Mouse (Mus musculus): ENCODE data around the gene 4930469K13Rik. TPM values are rescaled to one million over a fixed set of nuclear protein-coding genes. Genes with fewer than 3 reads are reported as not detected.

The 4930469K13Rik gene
- polyA plus RNA-seq, 1 experiment from 2014 or later = not detected

- no peak within 1 kb of the TSS for H3K27ac ChIP-seq
- H3K79me2 ChIP-seq (ENCODE audit: inconsistent target) = no peaks in the 10 kb centered on the region
- 63% methylated on average over 6 of the region's 6 CpGs for WGBS (ENCODE audit: missing documents)
- H3K36me3 ChIP-seq (ENCODE audit: inconsistent target) = no peaks in the 10 kb centered on the region
- H3K4me3 ChIP-seq (ENCODE audit: inconsistent target) = no peak within 1 kb of the TSS
Measured at GRCm38 (mm10) chr11:33962688-33963407, 135.5 kb downstream of the 4930469K13Rik start, which contains the start of gene Kcnmb1. Gene Kcnmb1 (plus strand): TSS chr11:33963013.

DNA sequence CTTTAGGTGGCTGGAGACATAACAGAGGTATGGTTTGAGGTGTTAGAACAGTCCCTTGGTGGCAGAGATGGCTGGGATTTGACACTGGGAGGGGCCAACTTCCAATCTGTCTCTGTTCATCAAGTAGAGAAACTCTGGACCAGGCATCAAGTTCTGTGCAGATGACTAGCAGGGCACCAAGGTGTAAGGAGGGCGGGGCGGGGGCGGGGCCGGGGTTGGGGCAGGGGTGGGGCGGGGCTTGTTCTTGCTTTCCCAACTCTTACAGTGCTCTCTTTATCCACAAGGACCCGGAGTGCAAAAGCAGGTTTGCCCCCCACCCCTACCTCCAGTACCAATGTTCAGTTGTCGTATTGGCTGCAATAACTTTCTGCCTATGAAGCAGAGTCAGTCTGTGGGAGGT lies 136.2 kb downstream of the 4930469K13Rik start:
- Histone ChIP-seq H3K4me3 (ENCODE audit: inconsistent target) (no peak overlapping the region), H3K36me3 (ENCODE audit: inconsistent target) (no peaks in the 10 kb centered on the region), H3K27ac (no peak overlapping the region), H3K79me2 (ENCODE audit: inconsistent target) (no peaks in the 10 kb centered on the region)
- 82% methylated on average over 5 of the region's 7 CpGs for WGBS (ENCODE audit: missing documents)

DNA sequence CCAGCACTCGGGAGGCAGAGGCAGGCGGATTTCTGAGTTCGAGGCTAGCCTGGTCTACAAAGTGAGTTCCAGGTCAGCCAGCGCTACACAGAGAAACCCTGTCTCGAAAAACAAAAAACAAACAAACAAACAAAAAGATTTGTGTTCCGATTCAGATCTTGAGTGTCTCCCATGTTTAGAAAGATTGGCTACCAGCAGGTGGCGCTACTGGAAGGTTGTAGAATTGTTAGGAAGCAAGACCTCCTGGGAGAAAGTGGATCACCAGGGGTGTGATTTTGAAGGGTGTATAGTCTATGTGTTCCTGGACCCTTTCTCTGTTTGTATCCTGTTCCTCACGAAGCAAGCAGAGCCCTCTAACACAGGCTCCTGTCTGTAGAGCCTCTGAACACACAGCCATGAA lies 139.6 kb downstream of the 4930469K13Rik start:
- WGBS (ENCODE audit: missing documents) = 71% methylated on average over 6 of the region's 8 CpGs
- Histone ChIP-seq H3K36me3 (ENCODE audit: inconsistent target) (no peaks in the 10 kb centered on the region), H3K27ac (no peak overlapping the region), H3K4me3 (ENCODE audit: inconsistent target) (no peak overlapping the region), H3K79me2 (ENCODE audit: inconsistent target) (no peaks in the 10 kb centered on the region)

- no peak overlapping the region for H3K27ac ChIP-seq
- H3K79me2 ChIP-seq (ENCODE audit: inconsistent target) = no peaks in the 10 kb centered on the region
- no peak overlapping the region for H3K4me3 ChIP-seq (ENCODE audit: inconsistent target)
- WGBS (ENCODE audit: missing documents) = 85% methylated on average over 6 of the region's 6 CpGs
- H3K36me3 ChIP-seq (ENCODE audit: inconsistent target) = no peaks in the 10 kb centered on the region
Measured at GRCm38 (mm10) chr11:33957595-33957994, 140.8 kb downstream of the 4930469K13Rik start.

DNA sequence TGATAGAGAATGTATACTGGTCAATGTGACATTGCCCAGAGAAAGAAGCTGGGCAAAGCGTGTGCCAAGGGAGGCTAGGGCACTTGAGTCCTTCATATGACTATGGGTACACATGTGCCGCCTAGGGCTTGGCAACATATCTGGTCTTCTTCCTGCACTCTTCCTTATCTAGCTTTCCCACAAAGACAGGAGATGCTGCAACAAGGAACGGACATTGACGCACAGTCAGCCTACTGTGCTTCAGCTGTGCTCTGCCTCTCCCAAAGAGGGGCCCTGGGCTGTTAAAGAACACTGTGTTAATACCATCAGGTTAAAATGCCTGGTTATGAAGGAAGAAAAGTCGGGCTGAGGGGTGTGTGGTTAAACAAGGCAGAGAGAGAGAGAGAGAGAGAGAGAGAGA lies 141.7 kb downstream of the 4930469K13Rik start:
- Histone ChIP-seq H3K4me3 (ENCODE audit: inconsistent target) (no peak overlapping the region), H3K36me3 (ENCODE audit: inconsistent target) (no peaks in the 10 kb centered on the region), H3K79me2 (ENCODE audit: inconsistent target) (no peaks in the 10 kb centered on the region), H3K27ac (no peak overlapping the region)
- whole genome bisulfite sequencing (ENCODE audit: missing documents) = 83% methylated on average over 5 of the region's 5 CpGs

DNA sequence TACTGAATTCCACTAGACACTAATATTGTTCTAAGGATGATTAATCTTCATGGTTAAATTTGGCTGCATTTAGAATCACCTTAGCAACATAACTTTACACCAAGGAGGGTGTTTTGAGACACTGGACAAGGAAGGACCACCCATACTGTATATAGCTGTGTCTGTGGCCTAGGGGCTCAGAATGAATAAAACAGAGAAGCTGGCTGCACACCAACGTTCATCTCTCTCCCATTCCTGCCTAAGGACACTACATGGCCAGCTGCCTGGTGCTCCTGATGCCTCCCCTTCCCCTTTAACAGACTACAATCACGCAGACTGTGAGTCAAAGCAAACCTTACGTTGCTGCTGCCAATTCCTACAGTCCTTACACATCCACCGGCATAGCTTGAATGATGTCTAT lies 142.4 kb downstream of the 4930469K13Rik start:
- no peaks in the 10 kb centered on the region for H3K36me3 ChIP-seq (ENCODE audit: inconsistent target)
- H3K4me3 ChIP-seq (ENCODE audit: inconsistent target) = no peak overlapping the region
- H3K79me2 ChIP-seq (ENCODE audit: inconsistent target) = no peaks in the 10 kb centered on the region
- WGBS (ENCODE audit: missing documents) = 95% methylated on average over 4 of the region's 4 CpGs
- no peak overlapping the region for H3K27ac ChIP-seq

DNA sequence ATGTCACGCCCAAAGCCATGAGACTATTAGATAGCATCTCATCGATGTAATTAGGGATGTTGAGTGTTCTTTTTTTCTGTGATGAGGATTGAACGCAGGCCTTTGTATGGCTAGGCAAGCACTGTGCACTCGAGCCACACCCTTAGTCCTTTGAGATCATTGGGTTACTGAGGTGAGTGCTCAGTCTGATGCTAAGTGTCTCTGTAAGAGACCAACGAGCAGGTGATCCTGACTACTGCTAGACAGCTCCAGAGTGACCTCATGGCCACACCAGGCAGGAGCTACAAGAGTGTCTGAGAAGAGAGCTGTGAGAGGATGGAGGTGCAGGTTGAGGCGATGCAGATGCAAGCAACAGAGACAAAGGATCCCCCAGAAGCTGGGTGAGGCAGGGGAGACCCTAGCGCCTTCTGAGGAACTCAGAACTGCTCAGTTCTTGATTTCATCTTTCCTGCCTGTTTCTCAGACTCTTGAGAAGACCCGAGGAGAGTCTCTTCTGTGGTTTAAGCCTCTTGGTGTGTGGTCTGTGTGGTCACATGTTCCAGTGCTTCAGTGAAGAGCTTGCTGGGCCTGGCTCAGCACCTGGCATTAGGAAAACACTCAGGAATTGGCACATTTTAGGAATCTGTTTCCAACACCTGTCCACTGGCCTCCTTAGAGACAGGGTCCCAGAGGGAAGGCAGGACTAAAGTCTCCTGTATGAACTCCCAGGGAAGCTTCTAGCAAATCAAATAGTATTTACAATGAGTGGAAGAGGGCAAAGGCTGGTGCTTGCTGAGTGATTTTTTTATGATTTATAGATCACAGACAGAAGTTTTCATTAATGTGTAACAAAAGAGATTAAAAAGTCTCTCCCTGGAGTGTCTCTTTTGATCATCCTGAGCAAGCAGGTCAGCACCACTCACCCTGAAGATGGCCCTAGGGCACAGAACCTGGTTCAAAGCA lies 146.4 kb downstream of the 4930469K13Rik start:
- H3K36me3 ChIP-seq (ENCODE audit: inconsistent target) = no peaks in the 10 kb centered on the region
- no peaks in the 10 kb centered on the region for H3K79me2 ChIP-seq (ENCODE audit: inconsistent target)
- 66% methylated on average over 8 of the region's 8 CpGs for WGBS (ENCODE audit: missing documents)
- no peak overlapping the region for H3K27ac ChIP-seq
- H3K4me3 ChIP-seq (ENCODE audit: inconsistent target) = no peak overlapping the region

- Histone ChIP-seq H3K27ac (no peak overlapping the region), H3K36me3 (ENCODE audit: inconsistent target) (no peaks in the 10 kb centered on the region), H3K79me2 (ENCODE audit: inconsistent target) (no peaks in the 10 kb centered on the region), H3K4me3 (ENCODE audit: inconsistent target) (no peak overlapping the region)
- WGBS (ENCODE audit: missing documents) = 93% methylated on average over 5 of the region's 5 CpGs
Measured at GRCm38 (mm10) chr11:33951155-33951554, 147.2 kb downstream of the 4930469K13Rik start.

GRCm38 (mm10) chr11:33946501-33946900 lies 151.9 kb downstream of the 4930469K13Rik start:
- Histone ChIP-seq H3K4me3 (ENCODE audit: inconsistent target) (no peak overlapping the region), H3K36me3 (ENCODE audit: inconsistent target) (no peaks in the 10 kb centered on the region), H3K79me2 (ENCODE audit: inconsistent target) (no peaks in the 10 kb centered on the region), H3K27ac (no peak overlapping the region)
- WGBS (ENCODE audit: missing documents) = 66% methylated on average over 4 of the region's 4 CpGs

DNA sequence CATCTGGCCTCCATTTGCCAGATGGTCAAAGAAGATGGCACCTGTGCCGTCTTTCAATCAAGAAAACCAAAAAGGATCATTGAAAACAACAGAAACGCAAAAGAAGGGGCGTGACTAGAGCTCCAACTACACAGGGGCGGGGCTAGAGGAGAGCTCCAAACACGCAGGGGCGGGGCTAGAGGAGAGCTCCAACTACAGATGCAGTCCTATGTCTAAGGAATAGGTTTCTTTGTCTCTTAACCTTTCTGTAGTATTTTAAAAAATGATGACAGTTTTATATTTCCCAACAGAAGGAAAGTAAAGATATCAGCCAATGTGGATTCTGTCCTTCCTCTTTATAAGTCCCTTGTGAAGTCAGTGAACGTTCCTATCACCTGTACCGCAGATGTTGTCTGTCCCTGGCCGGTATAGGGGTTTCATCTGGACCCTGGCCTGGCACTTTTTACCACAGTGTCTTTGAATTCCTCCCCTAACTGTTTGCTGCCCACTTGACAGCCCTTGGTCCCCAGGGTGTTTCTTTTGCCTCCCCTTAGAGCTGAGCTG lies 153.5 kb downstream of the 4930469K13Rik start:
- H3K79me2 ChIP-seq (ENCODE audit: inconsistent target) = no peaks in the 10 kb centered on the region
- 90% methylated on average over 9 of the region's 9 CpGs for WGBS (ENCODE audit: missing documents)
- no peaks in the 10 kb centered on the region for H3K36me3 ChIP-seq (ENCODE audit: inconsistent target)
- H3K27ac ChIP-seq = no peak overlapping the region
- H3K4me3 ChIP-seq (ENCODE audit: inconsistent target) = no peak overlapping the region

DNA sequence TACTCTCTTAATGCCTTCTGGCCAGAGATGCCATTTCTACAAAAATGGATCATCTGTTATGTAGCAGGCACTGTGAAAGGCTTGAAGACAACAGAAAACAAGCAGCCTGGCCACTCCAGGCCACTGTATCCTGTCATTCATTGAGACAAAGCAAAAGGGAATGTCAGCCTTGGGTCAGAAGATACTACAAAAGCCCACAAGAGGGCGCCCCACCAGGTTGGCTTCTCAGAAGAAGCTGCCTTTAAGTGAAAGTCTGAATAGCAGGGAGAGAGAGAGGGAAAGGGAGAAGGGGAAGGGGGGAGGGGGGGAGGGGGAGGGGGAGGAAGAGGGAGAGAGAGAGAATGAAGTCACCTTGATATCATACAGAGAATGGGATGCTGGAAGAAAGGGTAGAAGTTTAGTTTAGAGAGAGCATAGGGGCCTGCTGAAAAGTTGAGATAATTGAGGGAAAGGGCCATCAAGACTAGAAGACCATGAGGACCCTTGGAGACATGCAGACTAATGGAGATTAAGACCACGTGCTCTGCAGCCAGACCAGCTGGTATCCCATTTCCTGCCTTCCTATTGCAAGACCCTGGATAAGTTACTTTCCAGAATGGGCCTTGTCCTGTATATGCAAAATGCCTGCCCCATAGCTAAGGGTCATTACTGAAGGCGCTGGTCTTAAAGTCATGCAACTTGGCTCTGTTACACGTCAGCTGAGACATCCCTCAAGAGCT lies 154.1 kb downstream of the 4930469K13Rik start:
- Histone ChIP-seq H3K4me3 (ENCODE audit: inconsistent target) (no peak overlapping the region), H3K36me3 (ENCODE audit: inconsistent target) (no peaks in the 10 kb centered on the region), H3K79me2 (ENCODE audit: inconsistent target) (no peaks in the 10 kb centered on the region), H3K27ac (no peak overlapping the region)
- 69% methylated on average over 4 of the region's 4 CpGs for WGBS (ENCODE audit: missing documents)

- WGBS (ENCODE audit: missing documents) = 87% methylated on average over 1 of the region's 1 CpGs
- Histone ChIP-seq H3K27ac (no peak overlapping the region), H3K4me3 (ENCODE audit: inconsistent target) (no peak overlapping the region), H3K36me3 (ENCODE audit: inconsistent target) (no peaks in the 10 kb centered on the region), H3K79me2 (ENCODE audit: inconsistent target) (no peaks in the 10 kb centered on the region)
Measured at GRCm38 (mm10) chr11:33943565-33943964, 154.8 kb downstream of the 4930469K13Rik start.

DNA sequence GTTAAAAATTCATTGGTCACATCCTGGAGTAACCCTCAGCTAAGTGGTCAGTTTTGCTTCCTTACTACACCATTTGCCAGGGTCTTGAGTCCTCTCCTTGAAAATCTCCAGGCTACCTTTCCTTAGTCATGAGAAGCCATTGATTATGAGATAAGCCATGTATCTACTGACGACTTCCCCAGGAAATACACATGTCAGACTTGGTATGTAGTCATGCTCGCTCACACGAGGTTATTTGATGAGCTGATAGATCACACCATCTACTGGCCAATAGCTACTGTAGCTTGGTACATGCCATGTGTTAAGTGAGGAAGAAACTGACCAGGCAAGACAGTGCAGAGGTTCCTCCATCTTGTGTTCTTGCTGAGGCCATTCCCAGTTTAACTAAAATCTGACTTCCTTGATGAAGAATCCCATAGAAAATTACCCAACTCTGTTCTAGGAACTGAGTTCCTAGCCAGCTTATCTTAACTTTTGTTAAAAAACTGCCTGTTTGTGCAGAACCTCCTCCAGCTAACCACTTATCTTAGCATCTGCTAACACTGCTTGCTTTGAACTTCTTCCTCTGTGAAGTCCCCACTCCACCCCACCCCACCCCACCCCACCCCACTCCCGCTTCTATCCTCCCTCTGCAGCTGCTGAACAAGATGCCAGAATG lies 158.8 kb downstream of the 4930469K13Rik start:
- Histone ChIP-seq H3K36me3 (ENCODE audit: inconsistent target) (no peaks in the 10 kb centered on the region), H3K79me2 (ENCODE audit: inconsistent target) (no peaks in the 10 kb centered on the region), H3K27ac (no peak overlapping the region), H3K4me3 (ENCODE audit: inconsistent target) (no peak overlapping the region)
- 29% methylated on average over 4 of the region's 4 CpGs for whole genome bisulfite sequencing (ENCODE audit: missing documents)

All from macrophage (primary cell).